Mouse (Mus musculus): Measurements from ENCODE around the gene Mtmr3.
"Not testable (repeated sequence)": the region's sequence is repeated elsewhere in the genome, so short reads cannot be mapped to it uniquely, and the experiment has no call there.

Mtmr3 gene

GRCm38 (mm10) chr11:4601890-4602289, 7.2 kb upstream of the Mtmr3 start:
- DNase-seq (ENCODE audit: low spot score in 2 of 2): no peak

- no peak for DNase-seq (ENCODE audit: low spot score in 2 of 2)
Measured at GRCm38 (mm10) chr11:4599916-4600315, 5.3 kb upstream of the Mtmr3 start.

DNA sequence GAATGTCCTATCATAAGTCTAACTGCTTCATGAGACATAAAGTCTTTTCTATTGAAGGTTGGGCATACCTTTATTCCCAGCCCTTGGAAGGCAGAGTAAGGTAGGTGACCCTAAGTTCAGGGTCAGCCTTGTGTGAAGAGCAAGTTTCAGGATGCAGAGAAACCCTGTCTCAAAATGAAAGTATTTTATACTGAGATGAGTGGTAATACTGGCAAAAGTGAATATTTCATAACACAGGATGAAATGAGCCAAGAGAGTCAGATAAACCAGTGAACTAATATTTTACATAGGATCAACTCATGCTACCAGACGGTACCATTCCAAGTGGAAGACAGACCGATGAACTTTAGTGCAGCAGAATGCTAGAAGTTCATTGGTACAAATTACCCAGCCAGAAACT, 3.7 kb upstream of the Mtmr3 start:
- no peak for DNase-seq (ENCODE audit: low spot score in 2 of 2)

DNA sequence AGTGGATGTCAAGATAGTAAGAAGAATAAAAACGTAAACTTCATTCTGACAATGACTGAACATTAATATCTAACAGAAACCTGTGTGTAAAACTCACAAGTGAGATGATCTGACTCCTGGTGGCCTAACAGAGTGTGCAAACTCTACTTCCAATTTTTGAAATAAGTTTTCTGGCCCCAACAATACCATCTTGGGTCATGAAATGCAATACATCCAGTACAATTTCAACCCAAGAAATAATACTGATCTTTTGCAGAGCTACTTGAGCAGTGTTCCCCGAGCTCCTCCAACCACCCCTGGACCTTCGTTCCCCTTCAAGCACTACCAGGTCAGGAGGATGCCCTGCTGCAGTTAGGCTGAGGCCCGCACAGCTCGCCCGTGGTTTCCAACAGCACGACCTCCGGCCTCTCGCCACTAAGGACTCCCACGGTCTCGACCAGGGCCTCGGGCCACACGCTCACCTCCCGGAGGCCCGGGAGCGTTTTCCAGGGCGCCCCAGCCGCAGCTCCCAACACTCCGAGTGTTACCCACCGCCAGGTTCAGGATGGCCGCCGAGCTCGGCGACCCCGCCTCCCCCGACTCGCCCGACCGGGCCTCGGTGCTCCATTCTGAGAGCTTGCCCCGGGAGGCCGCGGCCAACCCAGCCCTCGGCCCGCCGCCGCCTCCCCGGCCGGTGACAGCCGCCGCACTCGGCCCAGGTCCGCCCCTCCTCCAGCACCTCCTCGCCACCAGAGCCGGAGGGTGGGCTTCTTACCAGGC, 635 bp downstream of the Mtmr3 start:
- peak; percentile 47 to 51 for DNase-seq (ENCODE audit: low spot score in 2 of 2)

GRCm38 (mm10) chr11:4593491-4593848, 1.2 kb downstream of the Mtmr3 start:
- no peak for DNase-seq (ENCODE audit: low spot score in 2 of 2)

GRCm38 (mm10) chr11:4591811-4592210, 2.9 kb downstream of the Mtmr3 start:
- no peak for DNase-seq (ENCODE audit: low spot score in 2 of 2)

DNA sequence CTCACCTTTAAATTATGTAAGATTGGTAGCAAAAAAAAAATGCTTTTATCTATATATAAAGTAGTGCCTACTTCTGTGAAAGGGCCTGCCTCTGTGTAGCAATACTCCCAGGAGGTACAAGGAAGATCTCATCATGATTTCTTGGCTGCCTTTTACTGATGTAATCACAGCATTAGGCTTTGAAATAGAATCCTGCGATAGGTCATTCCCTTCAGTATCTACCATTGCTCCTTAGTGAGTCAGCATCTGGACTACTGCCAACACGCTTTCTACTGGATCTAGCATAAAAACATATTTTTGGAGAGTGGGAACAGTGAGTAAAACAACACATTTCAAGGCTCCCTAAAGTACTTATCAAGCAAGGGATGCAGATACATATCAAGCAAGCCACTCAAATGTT, 16.0 kb downstream of the Mtmr3 start:
- DNase-seq (ENCODE audit: low spot score in 2 of 2): peak; percentile 41 to 65

DNA sequence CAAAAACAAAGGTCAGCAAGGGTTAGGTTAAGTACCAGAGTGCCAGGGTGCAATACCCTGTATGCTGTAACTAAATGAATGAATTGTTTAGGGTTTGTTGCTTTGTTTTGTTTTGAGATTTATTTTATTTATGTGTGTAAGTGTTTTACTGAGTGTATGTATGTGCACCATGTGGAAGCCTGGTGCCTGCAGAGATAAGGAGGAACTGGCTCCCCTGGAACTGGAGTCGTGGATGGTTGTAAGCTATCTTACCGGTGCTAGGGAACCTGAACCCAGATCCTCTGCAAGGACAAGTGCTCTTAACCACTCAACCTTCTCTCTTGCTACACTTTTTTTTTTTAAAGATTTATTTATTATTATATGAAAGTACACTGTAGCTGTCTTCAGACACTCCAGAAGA, 17.6 kb downstream of the Mtmr3 start:
- no peak for DNase-seq (ENCODE audit: low spot score in 2 of 2)

DNA sequence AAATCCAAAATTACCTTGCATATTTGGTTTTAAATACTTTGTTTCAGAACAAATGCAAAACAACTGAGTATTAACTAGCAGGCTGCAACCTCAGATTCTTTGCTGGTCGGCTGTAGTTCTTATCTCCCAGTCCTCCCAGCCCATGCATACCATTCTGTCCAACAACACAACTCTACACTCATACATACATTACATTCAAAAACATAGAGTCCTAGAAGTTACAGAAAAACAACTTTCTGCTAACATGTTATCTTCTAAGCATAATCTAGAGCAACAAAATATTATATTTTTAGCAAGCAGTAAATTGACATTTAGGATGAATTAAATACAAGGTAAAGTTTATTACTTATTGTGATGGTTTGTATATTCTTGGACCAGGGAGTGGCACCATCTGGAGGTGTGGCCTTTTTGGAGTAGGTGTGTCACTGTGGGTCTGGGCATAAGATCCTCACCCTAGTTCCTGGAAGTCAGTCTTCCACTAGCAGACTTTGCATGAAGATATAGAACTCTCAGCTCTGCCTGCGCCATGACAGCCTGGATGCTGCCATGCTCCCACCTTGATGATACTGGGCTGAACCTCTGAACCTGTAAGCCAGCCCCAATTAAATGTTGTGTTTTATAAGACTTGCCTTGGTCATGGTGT, 18.5 kb downstream of the Mtmr3 start:
- DNase-seq (ENCODE audit: low spot score in 2 of 2): not testable (repeated sequence)

DNA sequence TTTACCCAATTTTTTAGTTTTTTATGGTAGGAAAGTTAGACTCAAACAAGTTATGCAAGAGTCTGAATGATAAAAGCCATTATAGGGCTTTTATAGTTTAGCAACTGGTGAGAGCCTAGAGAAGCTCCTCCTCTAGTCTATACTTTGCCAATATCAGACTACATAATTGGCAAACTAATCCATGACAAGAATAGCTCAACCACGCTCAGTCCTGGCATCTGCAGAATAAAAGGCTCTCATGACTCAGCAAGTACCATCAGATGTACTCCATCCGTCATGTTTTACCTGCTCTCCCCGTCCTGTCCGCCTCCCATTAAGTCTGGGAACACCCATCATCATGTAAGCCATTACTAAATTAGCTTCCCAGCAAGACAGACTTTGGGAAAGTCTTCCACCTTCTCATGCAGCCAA, 23.2 kb downstream of the Mtmr3 start:
- DNase-seq (ENCODE audit: low spot score in 2 of 2): peak; percentile 18 to 54

GRCm38 (mm10) chr11:4566333-4566732, 28.3 kb downstream of the Mtmr3 start:
- DNase-seq (ENCODE audit: low spot score in 2 of 2): no peak

DNA sequence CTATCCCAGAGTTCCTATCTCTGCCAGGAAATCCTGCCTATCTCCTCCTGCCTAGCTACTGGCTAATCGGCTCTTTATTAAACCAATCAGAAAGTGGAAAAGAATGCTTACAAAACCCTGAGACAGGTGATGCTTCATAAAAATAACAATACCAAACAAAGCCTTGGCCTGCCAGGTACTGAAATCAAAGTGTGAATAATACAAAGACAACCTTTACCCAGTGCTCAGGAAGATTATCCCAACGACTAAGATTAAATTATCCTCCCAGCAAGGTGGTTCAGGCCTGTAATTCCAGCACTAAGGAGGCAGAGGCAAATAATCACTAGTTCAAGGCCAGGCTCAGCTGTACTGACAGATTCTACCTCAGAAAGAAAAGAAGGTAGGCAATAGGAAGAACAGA, 29.1 kb downstream of the Mtmr3 start:
- no peak for DNase-seq (ENCODE audit: low spot score in 2 of 2)

- DNase-seq (ENCODE audit: low spot score in 2 of 2): no peak
Measured at GRCm38 (mm10) chr11:4553274-4554063, 41.2 kb downstream of the Mtmr3 start.

- DNase-seq (ENCODE audit: low spot score in 2 of 2): no peak
Measured at GRCm38 (mm10) chr11:4547569-4547968, 47.1 kb downstream of the Mtmr3 start.

GRCm38 (mm10) chr11:4545976-4546375, 48.7 kb downstream of the Mtmr3 start:
- no peak for DNase-seq (ENCODE audit: low spot score in 2 of 2)

DNA sequence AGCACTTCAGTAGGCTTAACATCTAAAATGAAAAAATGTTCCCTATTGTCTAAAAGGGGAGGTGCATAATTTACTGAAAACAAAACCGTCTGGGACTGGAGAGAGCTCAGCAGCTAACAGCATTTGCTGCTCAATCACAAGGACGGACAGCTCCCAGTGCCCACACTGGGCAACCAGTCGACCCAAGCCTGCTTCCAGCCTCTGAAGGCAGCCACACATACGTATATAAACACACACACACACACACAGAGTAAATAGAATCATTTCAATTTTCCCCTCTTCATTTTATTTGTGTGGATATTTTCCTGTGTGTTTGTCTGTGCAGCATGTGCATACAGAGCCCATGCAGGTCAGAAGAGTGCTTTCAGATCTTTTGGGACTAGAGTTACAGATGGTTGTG, 49.3 kb downstream of the Mtmr3 start:
- no peak for DNase-seq (ENCODE audit: low spot score in 2 of 2)

DNA sequence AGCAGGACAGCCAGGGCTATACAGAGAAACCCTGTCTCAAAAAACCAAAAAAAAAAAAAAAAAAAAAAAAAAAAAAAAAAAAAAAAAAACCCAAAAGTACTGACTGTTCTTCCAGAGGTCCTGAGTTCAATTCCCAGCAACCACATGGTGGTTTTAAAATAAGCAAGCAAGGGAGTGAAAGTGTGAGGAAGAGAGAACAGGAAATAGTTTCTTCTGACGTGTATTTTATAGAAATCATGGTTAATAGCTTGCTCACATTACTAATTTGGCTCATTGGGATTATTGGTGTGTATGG, 50.1 kb downstream of the Mtmr3 start:
- DNase-seq (ENCODE audit: low spot score in 2 of 2): not testable (repeated sequence)

- DNase-seq (ENCODE audit: low spot score in 2 of 2): no peak
Measured at GRCm38 (mm10) chr11:4543746-4544626, 50.7 kb downstream of the Mtmr3 start.

DNA sequence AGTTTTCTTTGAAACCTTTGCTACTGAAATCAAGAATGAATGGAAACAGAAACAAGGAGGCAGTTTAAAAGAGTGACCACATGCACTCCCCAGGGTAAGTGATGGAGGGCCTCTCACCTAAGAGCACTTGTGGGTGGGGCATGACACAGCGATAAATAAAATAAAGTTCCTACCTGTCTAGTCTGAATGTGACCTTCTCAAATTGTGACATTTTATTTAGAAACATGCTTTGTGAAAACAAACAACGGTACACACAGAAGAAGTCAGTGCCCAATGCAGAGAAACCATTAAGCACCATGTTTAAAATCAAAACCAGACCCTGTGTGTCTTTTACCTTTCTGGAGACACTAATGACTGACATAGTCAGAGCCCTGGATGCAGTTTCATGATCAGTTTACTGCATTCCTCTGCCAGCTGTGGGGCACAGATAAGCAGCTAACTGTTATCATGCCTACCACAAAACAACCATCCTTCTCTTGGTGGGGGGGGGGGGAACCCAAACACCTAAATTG, 51.6 kb downstream of the Mtmr3 start:
- no peak for DNase-seq (ENCODE audit: low spot score in 2 of 2)

DNA sequence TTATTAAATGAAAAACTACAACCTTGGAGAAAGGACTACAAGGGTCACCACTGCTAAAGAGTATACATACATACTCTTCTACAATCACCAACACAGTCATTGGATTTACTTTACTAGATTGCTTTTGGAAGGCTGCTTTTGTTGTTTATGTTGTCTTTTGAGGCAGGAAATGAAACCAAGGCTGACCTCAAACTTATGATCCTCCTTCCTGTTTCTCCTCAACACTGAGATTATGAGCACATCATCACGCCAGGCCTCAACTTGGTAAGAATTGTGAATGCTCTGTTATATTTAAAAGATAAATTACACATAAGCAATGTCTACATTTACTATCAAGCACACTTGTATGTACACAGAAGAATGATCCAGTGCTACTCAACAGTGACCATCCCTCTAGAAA, 58.0 kb downstream of the Mtmr3 start:
- DNase-seq (ENCODE audit: low spot score in 2 of 2): no peak

- no peak for DNase-seq (ENCODE audit: low spot score in 2 of 2)
Measured at GRCm38 (mm10) chr11:4527132-4527531, 67.5 kb downstream of the Mtmr3 start.

DNA sequence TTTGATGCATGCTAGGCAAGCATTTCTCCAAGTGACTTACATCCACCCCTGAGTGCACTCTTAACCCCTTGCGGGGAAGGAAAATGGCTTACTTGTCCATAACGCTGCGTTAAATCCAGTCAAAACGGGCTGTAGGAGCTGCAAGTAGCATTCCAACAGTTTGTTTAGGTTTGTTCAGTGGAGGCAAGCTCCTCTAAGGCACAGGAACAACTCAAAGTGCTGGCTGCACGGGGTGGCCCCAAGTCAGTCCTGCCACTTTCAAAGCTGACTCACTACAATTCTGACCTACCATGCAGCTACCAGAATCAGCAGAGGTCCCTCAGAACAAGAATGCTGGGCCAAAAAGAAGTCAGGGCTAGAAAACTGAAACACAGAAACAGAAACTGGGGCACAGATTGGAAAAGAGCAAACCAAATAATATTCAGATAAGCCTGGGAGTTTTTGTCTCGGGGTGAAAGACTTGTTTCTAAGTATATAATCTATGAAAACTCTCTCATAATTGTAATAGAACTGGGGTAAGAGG, 72.5 kb downstream of the Mtmr3 start:
- no peak for DNase-seq (ENCODE audit: low spot score in 2 of 2)
